Mouse (Mus musculus) inflammation-experienced regulatory T-cells, adult 16 weeks (primary cell): Measurements from ENCODE around the gene Ptprb. TPM values are rescaled to one million over a fixed set of nuclear protein-coding genes. Genes with fewer than 3 reads are reported as not detected.

Experiments used
- polyA plus RNA-seq: library from polyadenylated mRNA; unstranded; fragments of 100-300 nt; shearing (Covaris generic); gene quantifications from one replicate; pipeline ENCODE4 v1.2.1, GENCODE M21; 2017

Gene Ptprb
- polyA plus RNA-seq, result 0.04 TPM

DNA sequence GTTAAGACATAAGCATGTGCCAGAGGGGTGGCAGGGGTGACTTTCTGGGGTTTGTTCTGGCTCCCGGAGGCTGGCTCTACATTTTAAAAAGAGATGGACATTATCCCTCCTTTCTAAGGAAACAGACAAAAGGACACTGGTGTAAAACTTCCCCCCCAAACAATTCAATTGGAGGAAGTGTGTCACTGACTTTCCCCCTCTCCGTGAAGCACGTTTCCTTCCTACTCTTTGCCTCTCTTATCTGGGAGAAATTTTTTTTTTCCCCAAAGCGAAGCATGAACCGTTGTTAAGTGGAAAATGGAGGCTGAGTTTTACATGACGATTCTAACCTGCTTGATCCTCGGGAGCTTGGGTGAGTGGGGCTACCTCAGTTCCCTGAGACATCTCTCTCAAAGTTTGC, at the start of gene Ptprb:
Gene Ptprb (plus strand): TSS at position 244 of the 400 bp plus-strand sequence.

Other genes starting within 250 kb of the Ptprb start
- gene 4933416C03Rik, start 161.6 kb upstream of the Ptprb start, polyA plus RNA-seq, result not detected
- 0.89 TPM for gene Kcnmb4, start 198.4 kb downstream of the Ptprb start, polyA plus RNA-seq